Mouse (Mus musculus) urinary bladder, postnatal 4 days (tissue): ENCODE measurements around the gene Creg2.

Experiments used
- DNase-seq, 2 experiments: peaks; one replicate each; pipeline ENCODE4 v3.0.0; 2021 to 2022; ENCODE audit warnings: low spot score in 2 of 2

The Creg2 gene

DNA sequence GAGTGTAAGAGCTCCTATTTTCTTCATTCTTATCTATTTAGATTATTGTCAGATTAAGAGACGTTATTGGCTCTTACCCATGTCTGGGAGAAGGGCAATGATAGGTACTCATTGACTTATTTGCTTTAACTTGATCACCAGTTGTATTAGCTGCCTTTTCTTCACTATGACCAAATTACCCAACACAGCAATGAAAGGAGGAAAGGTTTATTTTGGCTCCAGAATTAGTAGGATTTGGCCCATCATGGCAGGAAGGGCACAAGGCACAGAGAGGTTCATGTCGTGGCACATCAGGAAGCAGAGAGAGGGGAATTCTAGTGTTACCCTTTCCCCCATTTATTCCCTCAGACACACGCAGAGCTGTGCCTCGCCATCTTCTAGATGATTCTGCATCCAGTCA, 1.8 kb upstream of the Creg2 start:
- DNase-seq, result no peak

- peak; percentile 48 to 70 for DNase-seq
Measured at GRCm38 (mm10) chr1:39650435-39651240, 636 bp downstream of the Creg2 start.

DNA sequence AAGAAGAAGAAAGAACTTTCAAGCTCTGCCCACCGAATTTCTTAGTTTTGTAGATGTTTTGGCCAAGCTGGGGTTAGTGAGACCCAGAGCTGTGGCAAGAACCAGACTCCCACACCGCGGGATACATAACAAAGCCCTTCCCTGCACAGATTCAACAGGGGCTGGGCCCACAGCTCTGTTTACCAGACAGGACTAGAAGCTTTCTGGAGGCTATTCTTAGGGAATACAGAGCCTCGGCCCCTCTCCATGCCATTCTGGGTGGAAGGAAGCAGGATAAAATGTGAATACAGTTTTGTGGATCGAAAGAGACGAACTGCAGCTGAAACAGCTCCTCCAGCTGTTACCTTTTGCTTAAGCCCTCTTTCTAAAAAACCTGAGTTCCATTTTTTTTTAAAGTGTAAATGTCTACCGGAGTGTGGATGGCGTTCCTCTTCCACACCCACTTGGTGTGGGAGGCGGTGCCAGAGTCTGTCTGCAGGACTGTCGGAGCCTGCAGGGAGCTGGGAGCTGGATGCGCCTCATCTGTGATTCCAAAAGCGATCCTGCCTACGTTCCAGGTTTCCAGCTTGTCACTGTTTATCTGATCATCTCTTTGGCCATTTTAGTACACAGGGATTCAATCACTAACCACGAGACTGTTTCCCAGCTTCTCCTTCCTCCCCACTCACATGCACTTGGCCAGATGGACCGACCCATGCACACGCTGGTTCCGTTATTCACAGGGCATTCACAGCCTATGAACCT, 1.4 kb downstream of the Creg2 start:
- DNase-seq, result no peak

DNA sequence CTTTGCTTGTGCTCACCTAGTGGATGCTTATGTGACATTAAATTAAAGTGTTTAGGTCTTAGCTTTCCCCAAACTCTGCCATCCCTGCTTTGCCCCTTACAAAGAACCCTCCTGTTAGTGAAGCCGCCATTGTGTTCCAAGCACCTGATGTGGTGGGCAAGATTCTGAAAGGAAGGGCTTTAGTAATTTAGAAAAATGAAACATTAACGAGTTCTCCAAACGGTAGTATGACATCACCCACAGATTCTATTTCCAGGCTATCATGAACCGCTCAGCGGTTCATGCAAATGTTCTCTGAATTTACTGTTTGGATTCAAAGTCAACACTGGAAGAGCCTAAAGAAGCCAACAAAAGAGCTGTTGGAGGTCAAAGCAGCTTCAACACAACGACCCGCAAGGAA, 2.7 kb downstream of the Creg2 start:
- DNase-seq, result no peak

DNA sequence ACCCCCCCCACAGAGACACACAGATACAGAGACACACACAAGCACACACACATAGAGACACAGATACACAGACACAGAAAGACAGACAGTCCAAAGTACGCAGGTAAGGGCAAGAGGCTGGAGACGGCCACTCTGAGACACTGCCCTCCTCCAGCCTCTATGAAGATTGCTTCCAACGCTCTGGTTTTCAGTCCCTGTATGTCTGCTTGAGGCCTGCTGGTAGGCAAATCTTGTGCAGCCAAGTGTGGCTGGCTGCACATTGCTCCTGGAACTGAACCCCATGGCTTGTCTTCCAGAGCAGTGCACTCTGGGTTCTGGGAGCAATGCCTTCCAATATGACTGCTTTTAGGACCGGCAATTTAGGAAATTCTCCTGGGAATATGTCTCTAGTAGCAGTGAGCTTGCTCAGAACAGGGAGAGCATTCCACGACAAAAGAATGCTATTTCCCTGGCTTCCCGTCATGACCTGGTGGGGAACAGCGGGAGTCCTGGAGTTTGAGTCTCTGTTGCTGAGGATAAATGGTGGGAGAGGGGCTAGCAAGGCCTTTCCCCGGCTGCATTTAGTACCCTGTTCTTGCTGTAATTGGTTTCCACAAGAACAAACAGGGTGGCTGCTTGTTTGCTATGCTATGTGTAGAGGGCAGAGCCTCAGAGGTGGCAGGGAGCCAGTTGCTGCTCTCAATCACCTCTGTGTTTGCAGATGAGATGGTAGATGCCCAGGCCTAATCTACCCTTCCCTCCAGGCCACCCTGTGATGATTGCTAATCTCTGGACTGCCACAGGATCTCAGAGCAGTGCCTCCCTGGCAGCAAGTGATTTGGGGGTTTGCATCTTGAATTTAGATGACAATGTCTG, 5.1 kb downstream of the Creg2 start:
- no peak for DNase-seq

- DNase-seq, result no peak
Measured at GRCm38 (mm10) chr1:39644333-39644732, 6.9 kb downstream of the Creg2 start.

DNA sequence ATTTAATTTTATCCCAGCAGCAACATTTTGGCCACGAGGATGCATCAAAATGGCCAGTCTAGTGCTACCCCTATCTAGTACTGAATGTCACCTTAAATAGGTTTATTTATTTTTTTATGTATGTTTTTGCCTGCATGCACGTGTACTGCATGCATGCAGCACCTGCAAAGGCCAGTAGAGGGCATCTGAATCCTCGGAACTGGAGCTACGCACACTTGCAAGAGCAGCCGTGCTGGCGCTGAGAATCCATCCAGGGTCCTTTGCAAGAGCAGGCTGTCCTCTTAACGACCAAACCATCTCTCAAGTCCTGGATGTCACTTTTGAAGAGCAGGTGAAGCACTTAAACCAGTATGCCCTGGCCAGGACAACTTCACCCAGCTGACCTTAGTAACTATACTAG, 9.6 kb downstream of the Creg2 start:
- no peak for DNase-seq

- no peak for DNase-seq
Measured at GRCm38 (mm10) chr1:39637139-39637538, 14.1 kb downstream of the Creg2 start.

GRCm38 (mm10) chr1:39636660-39637059, 14.6 kb downstream of the Creg2 start:
- DNase-seq, result no peak

GRCm38 (mm10) chr1:39636196-39636595, 15.1 kb downstream of the Creg2 start:
- no peak for DNase-seq

DNA sequence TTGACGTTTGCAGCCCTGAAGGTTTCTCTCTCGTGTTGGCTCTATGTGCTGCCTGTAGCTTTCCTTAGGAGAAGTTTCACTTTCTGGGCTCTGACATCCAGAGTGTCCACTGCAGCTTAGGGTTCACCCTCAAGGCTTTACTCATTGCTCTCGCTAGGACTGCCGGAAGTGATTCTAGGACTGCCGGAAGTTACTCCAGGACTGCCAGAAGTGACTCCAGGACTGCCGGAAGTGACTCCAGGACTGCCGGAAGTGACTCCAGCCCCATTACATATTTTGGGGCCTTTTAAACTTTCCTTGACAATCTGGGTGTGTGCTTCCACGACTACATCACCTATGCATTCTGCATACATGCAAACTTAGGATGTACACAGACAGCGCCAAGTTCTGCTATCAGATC, 22.7 kb downstream of the Creg2 start:
- DNase-seq, result no peak

- no peak for DNase-seq
Measured at GRCm38 (mm10) chr1:39625491-39625890, 25.8 kb downstream of the Creg2 start.

DNA sequence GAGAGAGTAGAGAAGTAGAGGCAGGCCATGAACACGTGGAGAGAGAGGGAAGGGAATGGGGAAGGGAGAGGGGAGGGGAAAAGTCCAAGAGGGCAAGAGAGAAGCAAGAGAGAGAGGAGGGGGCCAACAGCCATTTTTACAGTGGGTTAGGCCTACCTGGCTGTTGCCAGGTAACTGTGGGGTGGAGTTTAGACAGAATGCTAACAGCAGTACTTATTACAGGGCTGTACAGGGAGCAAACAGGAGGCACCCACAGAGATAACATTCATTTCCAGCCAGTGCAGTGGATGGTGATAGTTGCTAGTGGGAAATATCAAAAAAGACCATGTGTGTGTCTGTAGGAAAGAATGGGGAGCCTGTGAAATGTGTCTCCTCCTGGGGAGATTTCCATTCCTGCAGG, 27.5 kb downstream of the Creg2 start:
- DNase-seq, result no peak

DNA sequence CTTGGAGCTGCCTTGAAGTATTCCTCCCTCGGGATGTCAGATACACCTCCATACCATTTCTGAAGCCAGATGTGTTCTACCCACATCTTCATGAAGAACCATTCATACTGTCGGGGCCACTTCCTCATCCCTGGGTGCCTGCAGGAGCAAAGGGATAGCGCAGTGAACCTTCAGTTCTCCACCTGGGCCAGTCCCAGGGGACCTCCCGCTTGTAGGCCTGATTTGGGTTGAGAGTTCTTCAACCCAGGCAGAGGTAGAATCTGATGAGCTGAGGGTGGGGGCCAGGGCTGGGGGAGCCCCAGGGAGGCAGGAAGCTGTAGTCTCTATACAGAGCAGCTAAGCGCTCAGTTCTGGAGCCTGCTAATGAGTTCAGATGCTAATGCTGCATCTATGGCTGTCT, 28.2 kb downstream of the Creg2 start:
- DNase-seq, result no peak

- DNase-seq, result no peak
Measured at GRCm38 (mm10) chr1:39618524-39618923, 32.8 kb downstream of the Creg2 start.

DNA sequence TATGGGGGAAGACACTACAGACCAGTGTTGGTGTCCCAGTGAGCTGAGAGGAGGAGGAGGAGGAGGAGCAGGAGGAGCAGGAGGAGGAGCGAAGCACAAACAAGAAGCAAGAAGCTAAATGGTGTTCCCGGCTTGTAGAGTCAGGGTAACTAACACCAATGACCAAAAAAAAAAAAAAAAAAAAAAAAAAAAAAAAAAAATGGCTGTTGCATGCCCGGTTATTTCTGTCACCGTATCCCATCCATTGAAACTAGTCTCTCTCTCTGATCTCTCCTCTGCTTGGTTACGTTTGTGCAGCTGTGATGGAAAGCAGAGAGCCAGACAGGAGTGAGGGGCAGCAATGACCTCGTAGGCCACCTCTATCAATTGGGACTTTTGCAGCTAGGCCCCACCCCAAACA, 35.7 kb downstream of the Creg2 start:
- no peak for DNase-seq

- peak; percentile 27 to 67 for DNase-seq
Measured at GRCm38 (mm10) chr1:39614462-39615279, 36.6 kb downstream of the Creg2 start.

DNA sequence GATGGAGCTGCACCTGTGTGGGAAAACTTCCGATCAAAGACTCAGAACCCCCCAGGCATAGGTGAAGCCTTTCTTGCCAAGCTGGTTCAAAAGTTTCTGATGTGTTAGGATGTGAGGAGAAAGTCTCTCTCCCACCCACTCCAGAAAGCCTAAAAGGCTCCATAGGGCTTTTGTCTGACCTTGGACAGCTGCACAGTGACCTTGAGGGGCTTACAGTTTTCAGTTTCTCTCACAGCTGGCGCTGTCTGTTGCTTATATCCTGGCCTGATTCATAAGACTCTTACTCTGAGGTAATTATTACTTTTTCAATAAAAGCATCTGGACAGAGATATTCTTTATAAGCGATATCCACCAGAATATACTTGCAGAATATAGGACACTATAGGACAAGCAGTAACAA, 38.2 kb downstream of the Creg2 start:
- DNase-seq, result no peak

DNA sequence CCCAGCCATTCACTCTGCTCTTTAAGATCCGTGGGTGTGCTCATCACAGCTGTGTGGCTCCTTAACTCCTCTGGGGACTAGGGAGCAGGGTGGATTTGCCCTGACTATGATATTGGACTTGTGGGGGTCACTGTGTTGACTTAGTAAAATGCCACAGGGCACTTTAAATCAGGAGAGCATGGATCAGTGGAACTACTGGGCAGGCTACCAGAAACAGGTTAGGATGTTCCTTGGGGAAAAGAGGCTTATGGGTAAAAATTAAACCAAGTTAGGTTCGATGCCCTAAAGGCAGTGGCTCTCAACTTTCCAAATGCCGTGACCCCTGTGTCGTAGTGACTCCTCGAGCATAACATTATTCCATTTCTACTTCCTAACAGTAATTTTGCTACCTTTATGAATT, 38.8 kb downstream of the Creg2 start:
- DNase-seq, result no peak

- no peak for DNase-seq
Measured at GRCm38 (mm10) chr1:39608534-39608933, 42.7 kb downstream of the Creg2 start.

DNA sequence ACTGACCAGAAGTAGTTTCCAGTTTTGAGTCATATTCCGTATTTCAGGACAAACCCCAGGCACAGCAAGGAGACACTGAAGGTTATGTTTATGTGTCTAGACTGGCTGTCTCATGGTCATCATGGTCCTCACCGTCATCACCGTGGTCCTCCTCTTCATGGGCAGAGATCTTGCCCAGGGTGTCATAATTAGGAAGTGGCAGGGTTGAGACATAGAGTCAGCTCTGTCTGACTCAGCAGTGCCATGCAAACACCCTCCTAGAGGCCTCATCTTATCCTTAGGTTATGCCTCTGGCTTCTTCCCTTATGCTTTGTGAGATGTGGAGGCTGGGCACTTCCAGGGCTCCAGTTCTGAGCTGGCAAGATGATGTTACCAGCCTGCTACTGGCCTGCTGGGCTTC, 48.8 kb downstream of the Creg2 start:
- DNase-seq, result no peak

DNA sequence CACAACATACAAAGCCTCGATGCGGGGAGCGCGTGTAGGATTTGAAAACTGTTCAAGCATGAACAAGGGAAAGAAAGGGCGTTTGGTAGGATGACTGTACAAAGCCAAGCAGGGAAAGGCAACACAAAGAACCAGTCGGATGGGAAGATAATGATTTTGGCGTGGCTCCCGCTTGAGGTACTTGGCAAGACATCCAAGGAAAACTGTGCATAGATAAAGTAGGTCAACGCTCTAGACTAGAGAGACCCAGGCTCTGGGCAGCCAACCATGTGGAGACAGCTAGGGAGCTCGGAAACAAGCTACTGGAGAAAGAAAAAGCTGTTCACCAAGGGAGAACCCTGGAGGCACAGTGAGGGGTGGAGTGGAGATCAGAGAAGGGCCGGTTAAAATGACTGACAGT, 52.5 kb downstream of the Creg2 start:
- no peak for DNase-seq
